Mouse (Mus musculus) cerebellum, adult 9-10 months (tissue): ENCODE results near the gene Nlgn2.

Source experiments
- DNase-seq: peaks from one replicate; pipeline ENCODE4 v3.0.0; 2022

The Nlgn2 gene

DNA sequence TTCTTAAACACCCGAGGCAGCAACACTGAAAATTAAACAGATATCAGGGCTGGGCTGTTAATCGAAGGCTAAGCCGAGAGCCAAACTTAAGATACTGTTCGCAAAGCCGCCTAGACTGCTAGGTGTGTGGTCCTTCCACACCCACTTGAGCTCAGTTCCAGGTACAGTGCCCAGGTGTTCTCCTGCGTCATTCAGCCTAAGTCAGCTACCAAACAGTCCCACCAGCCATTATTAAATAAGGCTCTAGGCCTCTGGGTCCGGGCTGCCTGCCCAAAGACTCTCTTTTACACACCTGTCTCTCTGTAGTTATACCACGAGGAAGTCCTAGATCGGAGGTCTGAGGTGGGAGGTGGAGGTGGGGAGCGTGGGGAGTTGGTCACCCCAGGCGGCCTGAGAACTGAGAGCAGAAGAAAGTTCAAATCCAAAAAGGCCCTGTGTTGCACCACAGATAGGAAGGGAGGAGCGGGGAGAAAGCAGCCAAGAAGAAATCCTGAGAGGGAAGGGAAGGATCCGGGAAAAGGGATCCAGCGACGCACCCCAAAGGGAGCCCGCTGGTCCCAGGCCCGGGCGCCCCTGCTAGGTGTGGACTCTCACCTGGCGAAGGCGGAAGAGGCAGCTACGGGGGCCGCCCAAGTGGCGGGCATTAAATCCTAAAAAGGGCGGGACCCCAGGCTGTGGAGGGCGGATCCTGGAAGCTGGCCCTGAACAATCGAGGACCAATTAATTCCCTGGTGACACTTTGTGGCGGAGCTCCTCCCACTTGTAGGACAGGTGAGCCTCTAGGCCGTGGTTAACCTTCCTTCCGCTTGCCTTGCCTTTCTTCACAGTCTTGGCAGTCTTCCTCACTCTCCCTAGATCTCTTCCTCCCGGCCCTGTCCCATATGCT is 20.8 kb upstream of the Nlgn2 start, which contains the start of gene Tnk1:
TSS of gene Tnk1 (minus strand) at position 618 of the 886 bp plus-strand sequence.
- DNase-seq: no peak

DNA sequence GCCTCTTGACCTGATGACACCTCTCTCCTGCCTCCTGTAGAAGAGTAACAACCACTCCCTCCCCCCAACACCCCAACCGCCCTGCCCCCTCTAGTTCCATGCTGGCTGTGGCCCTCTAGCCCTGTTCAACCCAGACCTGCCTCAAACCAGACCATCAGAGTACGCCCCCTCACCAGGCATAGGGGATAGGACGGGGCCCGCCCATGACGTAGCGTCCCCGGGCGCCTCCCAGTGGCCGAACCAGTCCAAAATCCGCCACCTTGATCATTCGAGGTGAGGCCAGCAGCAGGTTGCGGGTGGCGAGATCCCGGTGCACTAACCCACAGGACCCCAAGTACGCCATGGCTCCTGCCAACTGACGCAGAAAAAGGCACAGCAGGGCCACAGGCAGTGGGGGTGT is 17.8 kb upstream of the Nlgn2 start:
- peak; percentile 56 for DNase-seq

DNA sequence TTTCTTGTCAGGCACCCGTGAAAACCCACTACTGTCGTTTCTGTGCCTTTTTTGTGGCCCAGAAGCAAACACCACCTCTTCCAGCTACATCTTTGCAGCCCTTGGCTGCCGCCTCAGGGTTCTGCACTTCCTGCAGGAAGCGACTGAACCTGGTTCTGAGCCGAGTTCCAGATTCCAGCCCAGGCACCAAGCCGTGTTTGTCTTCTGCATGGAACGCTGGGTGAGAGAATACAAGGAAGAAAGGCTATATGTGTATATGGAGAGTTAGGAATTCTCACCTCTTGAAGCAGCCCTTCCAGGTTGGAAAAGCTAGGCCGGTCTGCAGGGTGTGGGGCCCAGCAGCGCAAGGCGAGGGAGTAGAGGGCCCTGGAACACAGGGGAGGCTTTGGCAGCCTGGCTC is 17.1 kb upstream of the Nlgn2 start:
- no peak for DNase-seq

DNA sequence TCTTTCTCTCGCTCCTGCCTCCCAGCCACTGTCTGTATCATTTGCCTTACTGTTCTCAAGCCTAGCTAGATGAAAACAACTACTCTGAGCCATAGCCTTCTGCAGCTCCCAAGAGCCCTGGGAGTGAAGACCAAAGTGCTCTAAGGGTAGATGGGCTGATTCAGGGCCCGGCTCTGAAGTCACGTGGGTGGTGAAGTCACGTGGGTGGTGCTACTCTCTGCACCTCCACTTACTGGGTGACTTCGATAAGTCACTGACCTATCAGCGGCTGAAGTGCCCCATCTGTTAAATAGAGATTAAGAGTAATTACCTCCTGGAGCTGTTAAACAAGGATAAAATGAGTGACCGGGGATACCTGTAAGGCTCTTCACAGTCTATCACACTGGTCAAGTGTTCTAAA is 16.4 kb upstream of the Nlgn2 start:
- no peak for DNase-seq

DNA sequence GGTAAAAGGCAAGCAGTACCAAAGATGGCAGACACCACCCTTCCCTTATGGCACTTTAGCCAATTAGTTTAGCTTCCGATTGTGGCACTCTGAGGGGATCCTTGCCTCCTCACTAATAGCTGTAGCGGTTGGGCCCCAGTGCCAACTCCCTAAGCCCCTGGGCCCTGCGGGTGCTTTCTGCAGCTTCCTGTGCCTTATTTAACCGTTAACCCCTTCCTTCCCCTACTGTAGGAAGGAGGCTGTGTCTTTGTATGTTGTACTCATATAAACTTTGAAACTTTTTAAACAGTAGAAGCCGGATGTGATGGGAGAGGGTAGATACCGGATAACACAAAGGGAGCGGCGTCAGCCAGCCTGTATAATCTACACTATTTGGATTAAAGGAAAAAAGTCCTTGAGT is 13.2 kb upstream of the Nlgn2 start:
- DNase-seq: no peak

DNA sequence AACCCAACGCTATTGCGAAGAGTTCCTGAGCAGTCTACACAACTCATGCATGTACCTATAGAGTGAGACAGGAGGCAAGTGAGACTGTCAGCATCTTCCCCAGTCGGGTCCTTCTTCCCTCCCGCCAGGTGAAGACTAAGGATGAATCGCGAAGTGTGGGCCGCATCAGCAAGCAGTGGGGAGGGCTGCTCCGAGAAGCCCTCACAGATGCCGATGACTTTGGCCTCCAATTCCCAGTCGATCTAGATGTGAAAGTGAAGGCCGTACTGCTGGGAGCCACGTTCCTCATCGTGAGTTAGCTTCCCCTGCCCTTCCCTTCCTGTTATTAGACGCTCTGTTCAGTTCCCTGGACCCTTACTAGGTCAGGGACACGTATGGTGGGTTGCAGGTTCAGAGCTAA is 12.3 kb upstream of the Nlgn2 start:
- peak; percentile 28 for DNase-seq

DNA sequence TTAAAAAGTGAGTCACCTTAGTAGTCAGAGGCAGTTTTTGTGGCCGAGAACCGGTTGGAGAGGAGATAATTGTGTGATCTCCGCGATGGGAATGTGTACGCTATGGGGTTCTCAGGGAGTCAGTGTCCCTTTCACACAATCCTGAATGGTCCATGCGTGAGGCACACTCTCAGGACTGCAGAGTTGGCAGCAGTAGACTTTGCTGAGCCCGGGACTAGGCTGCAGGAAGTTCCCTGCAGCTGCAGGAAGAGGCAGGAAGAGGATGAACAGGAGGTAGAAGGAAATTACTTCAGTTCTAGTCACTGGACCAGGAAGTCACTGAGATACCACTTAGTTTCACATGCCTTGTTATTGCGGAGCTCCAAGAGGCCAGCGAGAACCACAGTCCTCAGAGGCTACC is 11.5 kb upstream of the Nlgn2 start:
- DNase-seq: peak; percentile 26

DNA sequence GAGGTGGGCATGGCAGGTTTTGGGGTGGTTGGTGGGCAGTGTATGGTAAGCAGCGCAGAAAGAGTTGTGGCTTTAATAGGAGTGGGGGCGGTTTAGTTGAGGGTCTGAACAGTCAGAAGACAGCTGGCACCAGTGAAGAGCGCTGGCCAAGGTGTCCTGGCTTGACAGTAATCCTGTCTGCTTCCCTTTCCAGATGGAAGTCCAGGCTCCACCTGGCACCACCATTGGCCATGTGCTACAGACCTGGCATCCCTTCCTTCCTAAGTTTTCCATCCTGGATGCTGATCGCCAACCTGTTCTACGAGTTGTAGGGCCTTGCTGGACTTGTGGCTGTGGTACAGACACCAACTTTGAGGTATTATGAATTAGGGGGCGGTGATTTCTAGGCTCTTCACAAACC is 10.4 kb upstream of the Nlgn2 start:
- DNase-seq: peak; percentile 86

DNA sequence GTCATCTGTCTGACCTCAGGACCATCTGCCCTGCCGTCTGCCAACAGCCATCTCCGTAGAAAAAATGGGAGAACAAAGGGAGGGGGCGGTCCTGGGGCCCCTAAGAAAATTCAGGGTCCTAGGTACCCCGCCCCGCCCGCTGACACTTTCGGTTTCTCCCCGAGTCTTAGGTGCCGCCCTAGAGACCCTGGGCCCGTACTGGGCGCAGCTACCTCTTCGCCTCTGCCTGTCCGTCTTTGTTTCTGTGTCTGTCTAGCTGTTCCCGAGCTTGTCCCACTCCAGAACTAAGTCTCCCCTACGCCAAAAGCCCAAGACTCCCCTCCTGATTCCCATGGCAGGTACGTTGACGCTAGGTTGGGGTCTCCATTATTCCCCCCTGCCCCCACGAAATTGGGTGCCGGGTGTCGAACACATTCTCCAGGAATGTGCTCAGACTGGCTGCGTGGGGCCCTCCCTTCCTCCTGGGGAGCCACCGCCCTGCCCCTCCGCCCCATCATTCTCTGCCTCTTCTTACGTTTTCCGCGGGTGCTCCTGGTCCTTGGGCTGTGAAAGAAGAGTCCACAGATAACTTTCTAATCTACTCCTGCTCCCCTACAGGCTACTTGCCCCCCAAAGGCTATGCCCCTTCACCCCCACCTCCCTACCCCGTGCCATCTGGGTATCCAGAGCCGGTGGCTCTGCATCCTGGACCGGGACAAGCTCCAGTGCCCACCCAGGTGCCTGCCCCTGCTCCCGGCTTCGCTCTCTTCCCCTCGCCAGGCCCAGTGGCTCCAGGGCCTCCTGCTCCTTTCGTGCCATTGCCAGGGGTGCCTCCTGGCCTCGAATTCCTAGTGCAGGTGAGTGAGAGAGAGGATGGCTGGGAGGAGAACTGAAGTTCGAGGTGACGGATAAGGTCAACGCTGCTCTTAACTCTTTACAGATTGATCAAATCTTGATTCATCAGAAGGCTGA is 9.4 kb upstream of the Nlgn2 start:
- DNase-seq: peak; percentile 57

DNA sequence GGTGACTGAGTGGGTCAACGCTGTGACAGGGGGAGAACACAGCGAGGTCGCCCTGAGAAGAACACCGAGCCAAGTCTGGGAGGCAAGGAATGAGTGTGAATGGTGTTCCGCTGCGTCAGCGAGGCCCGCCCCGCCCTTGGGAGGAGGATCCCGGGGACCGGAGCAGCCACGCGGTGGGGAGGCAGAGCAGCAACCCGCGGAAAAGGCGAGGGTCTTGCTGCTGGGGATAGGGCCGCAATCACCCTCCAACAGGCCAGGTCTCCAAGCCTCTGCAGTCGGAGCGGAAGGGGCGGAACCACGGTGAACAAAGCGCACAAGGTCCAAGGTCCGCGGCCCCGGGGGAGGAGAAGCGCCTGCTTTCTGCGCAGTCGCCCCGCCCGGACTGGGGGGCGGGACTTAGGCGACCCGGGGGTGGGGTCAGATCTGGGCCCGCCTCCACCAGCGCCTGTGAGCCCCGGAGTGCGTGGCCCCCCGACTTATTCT is 8.7 kb upstream of the Nlgn2 start, which contains the start of gene Plscr3:
TSS of gene Plscr3 (plus strand) at position 179 of the 483 bp plus-strand sequence.
- peak; percentile 92 for DNase-seq

DNA sequence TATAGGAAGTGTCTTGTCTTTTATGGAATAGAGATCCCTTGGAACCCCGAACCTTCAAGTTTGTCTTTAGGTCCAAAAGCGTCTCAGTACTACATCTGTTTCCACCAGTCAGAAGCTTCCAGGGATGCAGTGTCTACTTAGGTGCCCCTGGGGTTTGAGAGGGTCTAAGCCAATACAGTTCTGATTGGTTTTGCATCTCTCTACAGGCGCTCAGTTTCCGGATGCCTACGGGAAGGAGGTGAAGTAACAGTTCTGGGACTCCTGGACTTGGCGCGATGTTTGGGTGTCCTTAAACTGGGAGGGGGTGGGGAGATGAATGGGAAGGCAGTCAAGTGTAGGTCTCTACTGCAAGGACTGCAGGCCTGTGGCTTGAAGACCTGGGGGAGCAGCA is 1.1 kb upstream of the Nlgn2 start:
- DNase-seq: no peak

DNA sequence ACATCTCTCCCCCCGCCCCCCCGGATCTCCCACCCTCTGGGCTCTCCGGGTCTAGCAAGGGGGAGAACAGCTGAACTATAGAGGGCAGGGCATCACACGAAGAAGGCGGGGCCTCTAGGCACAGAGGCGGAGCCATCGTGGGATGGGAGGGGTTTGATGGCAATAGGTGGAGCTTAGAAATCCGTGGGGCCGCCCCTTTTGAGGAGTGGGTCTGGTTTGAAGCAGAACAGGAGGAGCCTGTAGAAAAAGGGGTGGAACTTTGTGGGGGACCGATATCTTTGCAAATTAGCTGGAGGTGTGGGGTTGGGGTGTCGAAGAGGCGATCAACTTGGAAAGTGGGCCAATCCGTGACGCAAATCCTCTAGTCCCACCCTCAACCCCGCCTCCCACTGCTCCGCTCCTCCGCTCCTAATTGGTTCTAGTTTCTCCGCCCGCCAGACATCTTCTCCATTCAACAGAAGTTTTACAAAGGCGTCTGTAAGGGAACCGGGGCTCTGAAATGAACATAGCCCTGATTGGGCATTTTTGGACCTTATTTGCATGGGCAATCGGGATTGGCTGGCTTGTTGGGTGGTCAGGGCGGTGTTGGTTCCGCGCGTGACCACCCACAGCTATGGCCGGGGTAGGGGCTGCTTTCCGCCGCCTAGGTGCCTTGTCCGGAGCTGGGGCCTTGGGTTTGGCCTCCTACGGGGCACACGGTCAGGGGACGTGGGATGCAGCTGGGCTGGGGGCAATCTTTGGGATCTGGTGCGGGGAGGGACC is 549 bp upstream of the Nlgn2 start, which contains the start of gene Tmem256:
TSS of gene Tmem256 (plus strand) at position 563 of the 762 bp plus-strand sequence.
- DNase-seq: peak; percentile 99

DNA sequence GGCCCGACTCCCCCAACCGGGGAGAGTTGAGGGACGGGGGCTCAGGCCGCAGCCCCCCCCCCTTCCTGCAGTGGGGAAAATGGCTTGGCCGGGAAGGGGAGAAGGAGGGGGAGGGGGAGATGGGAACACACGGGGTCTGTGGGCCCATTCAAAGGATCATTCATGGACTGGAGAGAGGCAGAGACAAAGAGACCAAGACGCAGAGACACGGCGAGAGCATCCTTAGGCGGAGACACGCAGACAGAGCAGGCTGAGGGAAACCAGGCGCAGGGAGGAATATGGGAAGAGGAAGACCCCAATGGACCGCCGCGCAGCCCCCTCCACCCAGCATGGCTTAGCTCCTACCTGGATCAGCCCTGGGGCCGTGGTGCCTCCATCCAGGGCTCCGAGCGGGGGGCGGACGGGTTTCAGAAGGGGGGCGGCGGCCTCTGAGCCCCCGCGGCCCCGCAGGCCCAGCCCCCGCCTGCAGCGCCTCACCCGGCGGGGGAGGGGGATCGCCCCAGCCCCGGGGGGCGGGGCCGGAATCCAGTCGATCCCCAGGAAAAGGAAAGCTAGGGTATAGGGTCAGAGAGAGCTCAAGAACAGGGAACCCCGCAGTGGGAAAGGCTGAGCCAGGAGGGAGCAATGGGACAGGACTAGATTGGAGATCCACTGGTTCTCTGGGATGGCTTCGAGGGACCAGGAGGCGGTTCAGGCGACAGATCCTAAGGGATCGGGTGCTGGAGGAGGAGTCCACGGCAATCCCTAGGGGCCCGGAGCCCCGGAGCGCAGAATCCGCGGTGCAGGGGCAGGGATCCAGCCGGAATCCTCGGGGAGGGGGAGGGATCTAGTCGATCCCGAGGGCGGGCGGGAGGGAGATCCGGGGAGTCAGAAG is 644 bp downstream of the Nlgn2 start:
- DNase-seq: peak; percentile 77

DNA sequence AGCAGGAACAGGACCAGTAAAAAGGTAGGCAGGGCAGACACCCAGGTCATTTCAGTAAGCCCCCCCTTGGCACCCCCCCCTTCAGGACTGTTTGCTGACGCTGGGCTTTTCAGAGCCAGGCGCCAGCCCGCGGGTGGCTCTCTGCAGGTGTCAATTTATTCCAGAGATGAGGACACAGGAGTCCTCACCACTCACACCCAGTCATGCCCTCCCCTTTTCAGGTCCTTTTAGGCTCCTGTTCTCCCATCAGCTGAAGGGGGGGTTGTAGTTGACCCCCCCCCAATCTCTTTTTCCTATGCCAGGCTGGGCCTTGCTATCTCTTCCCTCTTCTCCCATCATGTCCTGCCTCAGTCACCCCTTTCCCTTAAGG is 1.6 kb downstream of the Nlgn2 start:
- DNase-seq: no peak

DNA sequence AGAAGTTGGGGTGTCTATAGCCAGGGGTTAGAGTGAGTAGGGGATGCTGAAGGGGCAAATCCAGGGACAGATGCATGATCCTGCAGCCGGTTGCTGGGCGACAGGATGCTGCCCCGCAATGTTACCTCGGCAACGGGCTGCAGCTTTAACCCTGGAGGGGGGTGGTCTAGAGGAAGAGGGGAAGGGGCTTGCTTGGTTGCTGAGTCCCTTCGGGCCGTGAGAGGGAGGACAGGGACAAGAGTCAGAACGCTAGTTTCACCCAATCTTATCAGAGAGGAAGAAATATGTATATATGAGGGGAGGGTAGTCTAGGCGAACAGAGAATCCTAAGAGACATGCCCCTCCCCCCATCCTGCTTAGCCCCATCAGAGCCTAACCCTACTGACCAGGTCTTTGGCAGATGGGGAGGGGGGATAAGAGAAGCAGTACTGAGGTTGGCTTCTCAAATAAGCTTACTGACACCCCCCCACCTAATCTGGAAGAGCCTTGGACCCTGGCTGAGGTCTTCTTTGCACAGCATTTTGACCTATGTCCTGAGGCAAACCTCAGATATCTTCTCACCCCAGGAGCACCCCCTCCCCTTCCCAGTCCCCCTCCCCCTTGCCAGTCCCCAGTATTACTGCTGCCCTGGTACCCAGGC is 2.1 kb downstream of the Nlgn2 start:
- DNase-seq: no peak

DNA sequence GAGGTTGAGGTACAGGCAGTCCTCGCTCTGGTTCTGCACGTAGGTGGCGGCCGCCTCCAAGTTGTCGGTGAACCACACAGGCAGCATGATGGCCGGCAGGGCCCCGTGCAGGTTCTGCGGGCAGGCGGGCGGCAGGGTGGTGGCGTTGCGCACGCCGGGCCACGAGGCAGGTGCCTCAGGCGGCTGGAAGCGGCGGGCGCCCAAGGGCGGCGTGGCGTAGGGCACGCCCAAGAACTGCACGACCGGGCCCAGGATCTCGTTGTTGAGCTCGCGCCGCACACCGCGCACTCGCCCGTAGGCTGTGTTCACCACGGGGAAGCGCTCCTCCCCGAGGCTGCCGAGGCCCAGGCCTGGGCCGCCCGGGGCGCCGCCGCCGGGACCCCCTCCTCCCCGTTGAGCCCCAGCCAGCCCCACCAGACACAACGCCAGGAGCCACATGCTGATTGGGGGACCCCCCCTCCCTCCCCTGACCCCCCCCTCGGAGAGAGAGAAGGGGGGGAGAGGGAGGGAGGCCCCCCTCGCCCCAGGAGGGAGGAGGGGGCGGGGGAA is 3.5 kb downstream of the Nlgn2 start:
- DNase-seq: no peak

DNA sequence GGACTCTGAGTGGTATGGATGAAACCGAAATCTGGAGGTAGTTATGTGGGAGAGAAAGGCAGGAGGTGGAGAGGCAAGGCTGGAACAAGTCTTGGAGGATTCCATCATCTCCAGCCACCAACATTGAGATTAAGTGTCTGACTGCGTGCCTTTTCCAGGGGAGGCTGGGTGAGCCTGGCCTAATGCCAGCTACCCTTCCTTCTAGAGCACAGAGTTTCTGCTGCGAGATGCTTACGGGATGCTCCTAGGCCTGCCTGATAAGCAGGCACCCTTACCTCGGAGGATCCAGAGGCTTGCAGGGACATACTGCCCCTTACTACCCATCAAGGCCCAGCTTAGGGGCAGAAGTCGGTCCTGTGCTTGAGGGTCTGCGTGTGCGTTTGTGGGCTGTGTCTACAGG is 4.0 kb downstream of the Nlgn2 start:
- no peak for DNase-seq

DNA sequence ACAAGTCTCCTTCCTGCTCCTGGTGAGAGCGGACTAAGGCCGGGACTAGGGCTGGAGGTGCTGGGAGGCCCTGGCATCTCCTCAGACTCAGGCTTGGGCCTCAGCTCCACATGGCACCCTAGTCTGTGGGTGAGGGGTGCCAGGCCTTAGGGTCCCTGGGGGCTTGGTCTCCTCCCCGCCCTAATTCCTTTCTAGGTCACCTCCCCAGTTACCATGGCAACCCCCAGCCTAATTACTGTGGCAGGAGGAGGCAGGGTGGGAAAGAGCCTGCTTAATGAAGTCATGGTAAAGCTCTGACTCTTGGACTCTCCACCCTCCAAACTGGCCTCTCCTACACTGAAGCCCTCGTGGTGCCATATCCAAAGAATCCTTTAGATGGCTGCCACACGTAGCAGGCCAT is 8.8 kb downstream of the Nlgn2 start:
- peak; percentile 34 for DNase-seq

DNA sequence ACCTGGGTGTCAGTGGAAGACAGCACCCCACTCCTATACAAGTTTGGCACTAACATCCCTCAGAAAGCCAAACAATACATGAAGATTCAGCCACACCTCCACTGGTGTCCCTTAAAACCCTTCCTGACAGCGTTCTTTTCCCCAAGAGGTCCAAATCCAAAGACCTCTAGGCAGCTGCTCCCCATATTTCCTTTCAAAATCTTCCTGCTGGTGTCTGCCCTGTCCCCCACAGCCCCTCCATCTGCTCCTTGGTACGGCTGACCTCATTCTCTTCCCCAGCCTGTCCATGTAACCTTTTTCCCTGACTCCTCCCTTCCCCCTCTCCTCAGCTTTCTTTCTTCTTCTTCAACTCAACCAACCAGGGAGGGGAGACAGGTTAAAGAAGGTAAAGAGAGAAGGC is 14.1 kb downstream of the Nlgn2 start:
- peak; percentile 36 for DNase-seq

DNA sequence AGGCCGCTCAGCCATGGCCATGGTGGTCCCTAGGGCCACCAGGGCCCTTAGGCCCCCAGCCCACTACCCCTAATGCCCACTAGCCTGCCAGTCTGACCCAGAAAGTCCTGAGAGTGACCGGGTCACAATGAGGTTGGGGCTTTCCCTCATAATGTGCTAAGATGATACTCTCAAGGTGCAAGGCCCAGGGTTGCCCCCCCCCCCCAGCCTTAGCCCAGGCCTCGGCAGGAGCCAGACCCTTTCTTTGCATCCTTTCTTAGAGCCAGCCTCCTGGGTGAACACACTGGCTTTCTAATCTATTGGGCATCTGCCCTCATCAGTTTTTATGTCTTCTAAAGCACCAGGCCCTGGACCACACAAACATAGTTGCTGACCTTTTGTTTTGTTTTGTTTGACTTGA is 15.5 kb downstream of the Nlgn2 start, which contains the start of gene Spem1:
TSS of gene Spem1 (minus strand) at position 101 of the 400 bp plus-strand sequence.
- no peak for DNase-seq

DNA sequence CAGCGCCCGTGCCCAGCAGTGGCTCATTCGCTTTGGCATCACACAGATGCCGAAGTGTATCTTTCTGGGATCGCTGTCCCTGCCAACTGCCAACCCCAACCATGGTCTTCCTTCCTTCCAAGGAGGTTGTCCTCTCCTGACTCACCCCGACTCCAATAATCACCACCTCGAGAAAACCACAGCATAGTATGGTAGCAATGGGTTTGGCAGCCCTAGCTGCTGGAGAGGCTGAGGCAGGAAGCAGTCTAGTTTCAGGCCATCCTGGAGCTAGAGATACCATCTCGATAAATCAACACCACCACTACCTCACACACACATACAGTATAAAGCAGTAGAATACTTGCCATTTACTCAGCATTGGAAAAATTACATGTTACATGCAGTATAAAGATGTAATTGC is 18.7 kb downstream of the Nlgn2 start:
- no peak for DNase-seq
